In the genomic region with DNA sequence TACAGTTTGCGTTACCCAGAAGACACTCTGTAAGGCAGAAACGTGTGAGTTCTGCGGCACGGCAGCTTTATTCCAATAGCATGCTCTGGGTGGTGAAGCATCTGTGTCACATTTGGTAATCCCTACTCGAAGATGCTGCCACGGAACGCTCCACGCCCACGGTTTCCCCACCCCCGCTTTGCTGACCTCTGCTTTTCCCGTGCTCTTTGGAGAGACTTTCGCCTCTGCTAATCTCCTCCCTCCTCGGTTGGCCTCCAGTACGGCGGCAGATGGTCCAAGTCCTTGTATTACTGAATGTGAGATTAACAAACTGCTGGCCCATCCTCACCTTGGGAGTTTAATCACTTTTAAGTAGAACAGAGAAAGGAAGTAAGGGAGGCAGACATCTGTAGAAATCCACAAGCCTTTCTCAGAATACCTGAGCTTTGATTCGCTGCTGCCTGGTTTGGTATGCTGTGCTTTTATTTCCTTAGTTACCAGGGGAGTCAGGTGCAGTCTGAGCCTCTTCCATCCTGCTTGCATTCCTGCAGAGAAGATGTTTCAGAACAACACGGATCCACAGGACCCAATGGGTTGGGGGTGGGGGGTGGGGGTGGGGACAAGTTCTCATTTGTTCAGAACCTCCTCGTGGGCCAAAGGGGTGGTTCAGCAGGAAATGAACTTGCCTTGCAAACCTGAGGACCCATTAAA, we compare ENCODE assay signal across 9 mouse cellular contexts.
A peak's percentile ranks its signal among the peaks of the same experiment; 100 is the strongest.
DNase-seq lines count a peak whose midpoint lies in the region; ATAC-seq and TF ChIP-seq lines count a peak whose summit lies in the region.
"Had no signal": no experiment of that assay in that cellular context is flagged by ENCODE, and none has a peak within 500 bp of the region (broad histone marks: within the 10 kb centered on the region; RNA-seq: fewer than 3 reads in every experiment).

No protein-coding gene starts in this region.

- no peak overlapping the region for H3K4me3 ChIP-seq in forebrain, embryonic 12.5 days (replicated peaks)
- H3K4me3 ChIP-seq in hindbrain, postnatal 0 days (ENCODE audit: low read length), result no peak overlapping the region
- H3K4me3 ChIP-seq: stomach, embryonic 15.5 days had no signal

- ATAC-seq in frontal cortex, adult (ENCODE audit: low TSS enrichment), result peak; percentile 49
- 0 out of 2 replicates have a peak, but pooled peaks have one; percentile 5 for ATAC-seq in forebrain, embryonic 12.5 days (ENCODE audit: low FRiP score)
- ATAC-seq in hindbrain, postnatal 0 days, result peak; percentile 39
- no peak for ATAC-seq in megakaryocyte progenitor cell, adult 5-6 weeks (replicated peaks; ENCODE audit: poor library complexity)

- 21% methylated on average over 18 of the region's 18 CpGs for WGBS in forebrain, embryonic 12.5 days
- WGBS in hindbrain, postnatal 0 days, result 15% methylated on average over 18 of the region's 18 CpGs

- DNase-seq in frontal cortex, postnatal 10 days (ENCODE audit: low spot score in 2 of 2), result no peak
- DNase-seq in brain, adult 2 months (ENCODE audit: low read depth, low spot score), result peak; percentile 66
- peak; percentile 55 for DNase-seq in hindbrain, postnatal 0 days (ENCODE audit: low spot score)
- peak; percentile 79 for DNase-seq in retina, postnatal 1 day
- no peak for DNase-seq in left cerebral cortex, adult 8-10 months (ENCODE audit: low spot score in 2 of 2)

- no peaks in the 10 kb centered on the region for H3K27me3 ChIP-seq in forebrain, embryonic 12.5 days
- no peaks in the 10 kb centered on the region for H3K27me3 ChIP-seq in hindbrain, postnatal 0 days (ENCODE audit: insufficient read depth, low read length)
- H3K27me3 ChIP-seq: stomach, embryonic 15.5 days had no signal

- peak overlapping the region; percentile 54; the same call in 1 of the 2 replicates for H3K27ac ChIP-seq in forebrain, embryonic 12.5 days
- peak overlapping the region; percentile 45; the same call in 1 of the 2 replicates for H3K27ac ChIP-seq in hindbrain, postnatal 0 days
- H3K27ac ChIP-seq: stomach, embryonic 15.5 days had no signal

- TF ChIP-seq CTCF in hindbrain, postnatal 0 days (IDR thresholded peaks at IDR 0.05; ENCODE audit: low read depth), result no peak

- H3K4me2 ChIP-seq in forebrain, embryonic 12.5 days, result no peak overlapping the region
- peak overlapping the region; percentile 30; the same call in 1 of the 2 replicates for H3K4me2 ChIP-seq in hindbrain, postnatal 0 days (ENCODE audit: low read depth, low read length)
- H3K4me2 ChIP-seq: stomach, embryonic 15.5 days had no signal

- H3K4me1 ChIP-seq in forebrain, embryonic 12.5 days, result peaks cover 78% of the 10 kb centered on the region
- peaks cover 34% of the 10 kb centered on the region for H3K4me1 ChIP-seq in hindbrain, postnatal 0 days (ENCODE audit: insufficient read depth, low read length)

- H3K36me3 ChIP-seq in forebrain, embryonic 12.5 days (replicated peaks), result no peaks in the 10 kb centered on the region
- no peaks in the 10 kb centered on the region for H3K36me3 ChIP-seq in hindbrain, postnatal 0 days (ENCODE audit: insufficient read depth, low read length)
- H3K36me3 ChIP-seq: stomach, embryonic 15.5 days had no signal

- no peaks in the 10 kb centered on the region for H3K9me3 ChIP-seq in forebrain, embryonic 12.5 days
- H3K9me3 ChIP-seq in hindbrain, postnatal 0 days (ENCODE audit: low read length), result no peaks in the 10 kb centered on the region
- H3K9me3 ChIP-seq: stomach, embryonic 15.5 days had no signal

- H3K9ac ChIP-seq in forebrain, embryonic 12.5 days, result no peak overlapping the region
- peak overlapping the region; percentile 18; the same call in 1 of the 2 replicates for H3K9ac ChIP-seq in hindbrain, postnatal 0 days (replicated peaks; ENCODE audit: low read length)
- H3K9ac ChIP-seq: stomach, embryonic 15.5 days had no signal

Comparison
In these comparisons a context has a peak if more than half of its experiments do, and no peak if none do; other contexts are left out.
1. DNase-seq: peak in brain, adult 2 months (single experiment), hindbrain, postnatal 0 days (single experiment) and retina, postnatal 1 day (single experiment); none in frontal cortex, postnatal 10 days (0 of 2) and left cerebral cortex, adult 8-10 months (0 of 2).